Comparison of ENCODE assay signal across 13 mouse cellular contexts in genomic region chr2:167301601-167302000, GRCm38 (mm10). TPM values are rescaled to one million over a fixed set of nuclear protein-coding genes. Genes with fewer than 3 reads are reported as not detected.
DNase-seq lines count a peak whose midpoint lies in the region; ATAC-seq and TF ChIP-seq lines count a peak whose summit lies in the region.
"Had no signal": no experiment of that assay in that cellular context is flagged by ENCODE, and none has a peak within 500 bp of the region (broad histone marks: within the 10 kb centered on the region; RNA-seq: fewer than 3 reads in every experiment).

No protein-coding gene starts in this region.

- H3K4me1 ChIP-seq in kidney, embryonic 15.5 days = peaks cover 28% of the 10 kb centered on the region
- H3K4me1 ChIP-seq in intestine, postnatal 0 days (replicated peaks; ENCODE audit: control insufficient read depth, insufficient read depth, low read length) = no peaks in the 10 kb centered on the region

- H3K4me3 ChIP-seq in kidney, embryonic 15.5 days (replicated peaks) = no peak overlapping the region
- H3K4me3 ChIP-seq in intestine, postnatal 0 days (ENCODE audit: low read depth, low read length) = no peak overlapping the region
- H3K4me3 ChIP-seq: heart, embryonic 13.5 days; layer of hippocampus, adult 2 months; liver, embryonic 15.5 days had no signal

- H3K36me3 ChIP-seq in kidney, embryonic 15.5 days = peaks cover 50% of the 10 kb centered on the region
- H3K36me3 ChIP-seq in intestine, postnatal 0 days (ENCODE audit: control insufficient read depth, insufficient read depth) = peaks cover 68% of the 10 kb centered on the region

- H3K27me3 ChIP-seq in kidney, embryonic 15.5 days = no peaks in the 10 kb centered on the region
- no peaks in the 10 kb centered on the region for H3K27me3 ChIP-seq in intestine, postnatal 0 days (replicated peaks; ENCODE audit: control insufficient read depth, insufficient read depth, low read length)
- H3K27me3 ChIP-seq: heart, embryonic 13.5 days; liver, embryonic 15.5 days had no signal

- ATAC-seq in cerebellum, adult (ENCODE audit: insufficient number of reproducible peaks, low FRiP score, low TSS enrichment) = no peak
- no peak for ATAC-seq in kidney, embryonic 15.5 days (replicated peaks; ENCODE audit: low FRiP score)
- ATAC-seq in intestine, postnatal 0 days = no peak
- ATAC-seq: hindbrain, postnatal 0 days; lung, postnatal 0 days had no signal

- TF ChIP-seq CTCF in intestine, postnatal 0 days (IDR thresholded peaks at IDR 0.05; ENCODE audit: low read depth) = no peak

- H3K4me2 ChIP-seq in kidney, embryonic 15.5 days = no peak overlapping the region
- H3K4me2 ChIP-seq in intestine, postnatal 0 days (replicated peaks; ENCODE audit: low read depth) = no peak overlapping the region
- H3K4me2 ChIP-seq: heart, embryonic 13.5 days; liver, embryonic 15.5 days had no signal

- DNase-seq in cerebellum, adult 9-10 months = peak; percentile 23
- DNase-seq in kidney, postnatal 14 days = no peak
- peak; percentile 2 for DNase-seq in right cerebral cortex, postnatal 25 days
- DNase-seq in right cerebral cortex, adult 2 months (ENCODE audit: low spot score in 2 of 2) = no peak
- DNase-seq: midbrain, embryonic 14.5 days had no signal

- no peak overlapping the region for H3K9ac ChIP-seq in kidney, embryonic 15.5 days
- no peak overlapping the region for H3K9ac ChIP-seq in intestine, postnatal 0 days (ENCODE audit: low read depth, low read length)
- H3K9ac ChIP-seq: heart, embryonic 13.5 days; liver, embryonic 15.5 days had no signal

- H3K27ac ChIP-seq in kidney, embryonic 15.5 days = peak overlapping the region; percentile 7; the same call in 1 of the 2 replicates
- no peak overlapping the region for H3K27ac ChIP-seq in intestine, postnatal 0 days (ENCODE audit: low read depth, low read length)
- H3K27ac ChIP-seq: heart, embryonic 13.5 days; hindbrain, postnatal 0 days; layer of hippocampus, adult 2 months; liver, embryonic 15.5 days had no signal

- 90% methylated on average over 7 of the region's 7 CpGs for WGBS in kidney, embryonic 15.5 days
- WGBS in intestine, postnatal 0 days = 93% methylated on average over 7 of the region's 7 CpGs

- H3K9me3 ChIP-seq in kidney, embryonic 15.5 days (replicated peaks) = no peaks in the 10 kb centered on the region
- no peaks in the 10 kb centered on the region for H3K9me3 ChIP-seq in intestine, postnatal 0 days (ENCODE audit: control insufficient read depth)
- H3K9me3 ChIP-seq: heart, embryonic 13.5 days; liver, embryonic 15.5 days had no signal

RNA-seq across cellular contexts. Expression of gene B4galt5, which starts 47.4 kb away (rescaled TPM):
- polyA plus RNA-seq in kidney, embryonic 15.5 days (2015; fragmentation: Nextera tagmentation; extraction: Ambion mirVana) = 9.6 and 12.7 TPM in 2 replicates
- polyA plus RNA-seq in intestine, postnatal 0 days (2015; fragmentation: Nextera tagmentation; extraction: Ambion mirVana) = 22.4 and 26.6 TPM in 2 replicates

Comparison
In these comparisons a context has a peak if more than half of its experiments do, and no peak if none do; other contexts are left out.
1. DNase-seq: peak in cerebellum, adult 9-10 months (single experiment) and right cerebral cortex, postnatal 25 days (single experiment); none in kidney, postnatal 14 days (single experiment) and right cerebral cortex, adult 2 months (0 of 2).